Mouse (Mus musculus) neural tube, embryonic 14.5 days (tissue): ENCODE results near the gene Fgfr2. TPM values are rescaled to one million over a fixed set of nuclear protein-coding genes. Genes with fewer than 3 reads are reported as not detected.

Source experiments
- ATAC-seq: fragments of 200-750 bp; cut with Nextera tagmentation; 2 replicates; pipeline ENCODE4 v1.8.0; 2017; ENCODE audit warnings: low read depth, mild to moderate bottlenecking, moderate TSS enrichment, moderate library complexity
- H3K27ac ChIP-seq: fragments of 300-500 bp; sonication (generic); 2 replicates; pipeline ENCODE4 v1.5.1; 2014; ENCODE audit warnings: low read depth, mild to moderate bottlenecking, control low read depth, low read length, moderate library complexity, mixed read lengths
- H3K27me3 ChIP-seq: fragments of 300-500 bp; sonication (generic); 2 replicates; pipeline ENCODE4 v1.6.1; 2014; ENCODE audit warnings: low read length; ENCODE audit not compliant: control insufficient read depth, insufficient read depth
- H3K36me3 ChIP-seq: fragments of 300-500 bp; sonication (generic); 2 replicates; pipeline ENCODE4 v1.6.1; 2014; ENCODE audit warnings: low read length, mixed read lengths; ENCODE audit not compliant: control insufficient read depth, insufficient read depth
- H3K4me1 ChIP-seq: fragments of 300-500 bp; sonication (generic); 2 replicates; pipeline ENCODE4 v1.6.1; 2014; ENCODE audit warnings: low read length; ENCODE audit not compliant: control insufficient read depth, insufficient read depth
- H3K4me2 ChIP-seq: fragments of 300-500 bp; sonication (generic); 2 replicates; pipeline ENCODE4 v1.6.1; 2014; ENCODE audit warnings: mild to moderate bottlenecking, low read depth, low read length, control low read depth
- H3K4me3 ChIP-seq: fragments of 300-500 bp; sonication (generic); 2 replicates; pipeline ENCODE4 v1.5.1; 2014; ENCODE audit warnings: low read depth, low read length, control low read depth, mixed read lengths
- H3K9ac ChIP-seq: fragments of 300-500 bp; sonication (generic); replicated peaks from 2 replicates; pipeline ENCODE4 v1.6.1; 2014; ENCODE audit warnings: low read depth, mild to moderate bottlenecking, control low read depth, low read length, mixed read lengths
- H3K9me3 ChIP-seq: fragments of 300-500 bp; sonication (generic); 2 replicates; pipeline ENCODE4 v1.6.1; 2016; ENCODE audit warnings: low read length; ENCODE audit not compliant: control insufficient read depth
- WGBS: fragments of 180-500 bp; shearing (Covaris S2); extraction: QIAGEN DNeasy Blood & Tissue Kit; methylation state at CpG from one replicate; pipeline ENCODE4 v1.1.7; 2014; 5-methylcytosine and 5-hydroxymethylcytosine counted together
- polyA plus RNA-seq: library from polyadenylated mRNA; unstranded; fragments of >200 nt; fragmentation: Nextera tagmentation; extraction: Ambion mirVana; gene quantifications from 2 replicates; pipeline ENCODE4 v1.2.1, GENCODE M21; 2014

Fgfr2 gene
- polyA plus RNA-seq, 1 experiment from 2014 or later = 28.1 TPM

- H3K4me3 ChIP-seq = no peak overlapping the region
- H3K27ac ChIP-seq = no peak overlapping the region
- no peaks in the 10 kb centered on the region for H3K27me3 ChIP-seq
- no peaks in the 10 kb centered on the region for H3K9me3 ChIP-seq
- no peak for ATAC-seq
- H3K4me1 ChIP-seq = no peaks in the 10 kb centered on the region
- H3K36me3 ChIP-seq = no peaks in the 10 kb centered on the region
- 61% methylated on average over 5 of the region's 5 CpGs for WGBS
- no peak overlapping the region for H3K9ac ChIP-seq
- H3K4me2 ChIP-seq = no peak overlapping the region
Observed at GRCm38 (mm10) chr7:131585551-131585950, 1537.6 kb downstream of the Fgfr2 start.

- no peak for ATAC-seq
- no peak overlapping the region for H3K4me2 ChIP-seq
- H3K9me3 ChIP-seq = no peaks in the 10 kb centered on the region
- no peak overlapping the region for H3K4me3 ChIP-seq
- H3K27me3 ChIP-seq = no peaks in the 10 kb centered on the region
- no peak overlapping the region for H3K27ac ChIP-seq
- WGBS = 45% methylated on average over 9 of the region's 9 CpGs
- no peaks in the 10 kb centered on the region for H3K36me3 ChIP-seq
- H3K9ac ChIP-seq = no peak overlapping the region
- no peaks in the 10 kb centered on the region for H3K4me1 ChIP-seq
Observed at GRCm38 (mm10) chr7:131582178-131582577, 1541.0 kb downstream of the Fgfr2 start.

GRCm38 (mm10) chr7:131575246-131575645, 1547.9 kb downstream of the Fgfr2 start:
- H3K27me3 ChIP-seq = no peaks in the 10 kb centered on the region
- H3K4me1 ChIP-seq = no peaks in the 10 kb centered on the region
- no peak for ATAC-seq
- H3K9ac ChIP-seq = no peak overlapping the region
- WGBS = 81% methylated on average over 6 of the region's 6 CpGs
- no peak overlapping the region for H3K4me2 ChIP-seq
- H3K27ac ChIP-seq = no peak overlapping the region
- H3K4me3 ChIP-seq = no peak overlapping the region
- peaks cover 20% of the 10 kb centered on the region for H3K36me3 ChIP-seq
- H3K9me3 ChIP-seq = no peaks in the 10 kb centered on the region

- ATAC-seq = peak; percentile 56
- WGBS = under 1% methylated on average over 14 of the region's 14 CpGs
Observed at GRCm38 (mm10) chr7:131560697-131561042, 1562.5 kb downstream of the Fgfr2 start.

GRCm38 (mm10) chr7:131559986-131560696, 1563.0 kb downstream of the Fgfr2 start, which contains the start of gene Bub3:
Bub3 (plus strand) TSS chr7:131560222.
- peaks cover 7% of the 10 kb centered on the region; the same call in 1 of the 2 replicates for H3K36me3 ChIP-seq
- H3K9ac ChIP-seq = peak within 1 kb of the TSS; percentile 79
- H3K27ac ChIP-seq = peak within 1 kb of the TSS; percentile 88
- peak; percentile 94 for ATAC-seq
- H3K4me3 ChIP-seq = peak within 1 kb of the TSS; percentile 70
- peaks cover 27% of the 10 kb centered on the region for H3K27me3 ChIP-seq
- H3K4me1 ChIP-seq = peaks cover 8% of the 10 kb centered on the region; the same call in 1 of the 2 replicates
- under 1% methylated on average over 46 of the region's 51 CpGs for WGBS
- peak within 1 kb of the TSS; percentile 87 for H3K4me2 ChIP-seq
- no peaks in the 10 kb centered on the region for H3K9me3 ChIP-seq

More at GRCm38 (mm10) chr7:131560697-131561042, 1562.5 kb downstream of the Fgfr2 start:
- H3K27ac ChIP-seq = peak overlapping the region; percentile 88
- H3K27me3 ChIP-seq = peaks cover 22% of the 10 kb centered on the region
- no peaks in the 10 kb centered on the region for H3K9me3 ChIP-seq
- H3K4me3 ChIP-seq = peak overlapping the region; percentile 70
- peaks cover 7% of the 10 kb centered on the region; the same call in 1 of the 2 replicates for H3K36me3 ChIP-seq
- H3K4me1 ChIP-seq = peaks cover 8% of the 10 kb centered on the region; the same call in 1 of the 2 replicates
- H3K9ac ChIP-seq = peak overlapping the region; percentile 79
- H3K4me2 ChIP-seq = peak overlapping the region; percentile 87

- Histone ChIP-seq H3K27me3 (peaks cover 46% of the 10 kb centered on the region), H3K9ac (no peak overlapping the region), H3K36me3 (no peaks in the 10 kb centered on the region), H3K9me3 (no peaks in the 10 kb centered on the region), H3K4me3 (no peak overlapping the region), H3K4me1 (peaks cover 18% of the 10 kb centered on the region; the same call in 1 of the 2 replicates), H3K4me2 (no peak overlapping the region), H3K27ac (no peak overlapping the region)
- 35% methylated on average over 2 of the region's 2 CpGs for WGBS
- ATAC-seq = no peak
Observed at GRCm38 (mm10) chr7:131557751-131558150, 1565.4 kb downstream of the Fgfr2 start.

GRCm38 (mm10) chr7:131556541-131557271, 1566.4 kb downstream of the Fgfr2 start:
- peaks cover 18% of the 10 kb centered on the region; the same call in 1 of the 2 replicates for H3K4me1 ChIP-seq
- H3K27me3 ChIP-seq = peaks cover 50% of the 10 kb centered on the region
- no peak overlapping the region for H3K4me2 ChIP-seq
- H3K9ac ChIP-seq = no peak overlapping the region
- no peaks in the 10 kb centered on the region for H3K36me3 ChIP-seq
- no peak overlapping the region; the same call in 1 of the 2 replicates for H3K4me3 ChIP-seq
- ATAC-seq = no peak
- no peak overlapping the region for H3K27ac ChIP-seq
- H3K9me3 ChIP-seq = no peaks in the 10 kb centered on the region
- WGBS = under 1% methylated on average over 37 of the region's 37 CpGs

GRCm38 (mm10) chr7:131556116-131556515, 1567.0 kb downstream of the Fgfr2 start:
- Histone ChIP-seq H3K4me2 (peak overlapping the region; percentile 17; the same call in 1 of the 2 replicates), H3K9me3 (no peaks in the 10 kb centered on the region), H3K4me3 (peak overlapping the region; percentile 12; the same call in 1 of the 2 replicates), H3K27ac (no peak overlapping the region), H3K27me3 (peaks cover 56% of the 10 kb centered on the region), H3K36me3 (no peaks in the 10 kb centered on the region), H3K9ac (no peak overlapping the region), H3K4me1 (peaks cover 15% of the 10 kb centered on the region; the same call in 1 of the 2 replicates)
- WGBS = 1% methylated on average over 9 of the region's 9 CpGs
- ATAC-seq = no peak
